Mouse (Mus musculus) embryonic fibroblast, embryonic 13.5 days (primary cell): ENCODE data around the gene Pnkp. TPM values are rescaled to one million over a fixed set of nuclear protein-coding genes. Genes with fewer than 3 reads are reported as not detected.
A peak's percentile ranks its signal among the peaks of the same experiment; 100 is the strongest.

Experiments used
- H3K27ac ChIP-seq: 2 replicates; pipeline ENCODE4 v1.5.1; 2012; ENCODE audit warnings: low read length, control low read depth, inconsistent platforms; ENCODE audit not compliant: insufficient read depth
- H3K4me1 ChIP-seq: 2 replicates; pipeline ENCODE4 v1.6.1; 2011; ENCODE audit warnings: low read length; ENCODE audit not compliant: control insufficient read depth, insufficient read depth
- H3K4me3 ChIP-seq: 2 replicates; pipeline ENCODE4 v1.5.1; 2011; ENCODE audit warnings: mild to moderate bottlenecking, control low read depth, low read length; ENCODE audit not compliant: insufficient read depth
- CTCF ChIP-seq: IDR thresholded peaks from 2 replicates; pipeline ENCODE4 v1.5.1; 2011; ENCODE audit warnings: mild to moderate bottlenecking, control low read depth, low read length, moderate library complexity, borderline replicate concordance; ENCODE audit not compliant: insufficient read depth
- POLR2A ChIP-seq: IDR thresholded peaks from 2 replicates; pipeline ENCODE4 v1.6.1; 2011; ENCODE audit warnings: low read depth, mild to moderate bottlenecking, control low read depth, low read length, moderate library complexity
- polyA plus RNA-seq: library from polyadenylated mRNA; stranded (reverse); fragments of >200 nt; gene quantifications from 2 replicates; pipeline ENCODE4 v1.2.4, GENCODE M21; 2011; ENCODE audit warnings: low read depth; ENCODE audit not compliant: missing spikeins, insufficient read length

The Pnkp gene
- polyA plus RNA-seq, 1 experiment: 24.7 TPM

DNA sequence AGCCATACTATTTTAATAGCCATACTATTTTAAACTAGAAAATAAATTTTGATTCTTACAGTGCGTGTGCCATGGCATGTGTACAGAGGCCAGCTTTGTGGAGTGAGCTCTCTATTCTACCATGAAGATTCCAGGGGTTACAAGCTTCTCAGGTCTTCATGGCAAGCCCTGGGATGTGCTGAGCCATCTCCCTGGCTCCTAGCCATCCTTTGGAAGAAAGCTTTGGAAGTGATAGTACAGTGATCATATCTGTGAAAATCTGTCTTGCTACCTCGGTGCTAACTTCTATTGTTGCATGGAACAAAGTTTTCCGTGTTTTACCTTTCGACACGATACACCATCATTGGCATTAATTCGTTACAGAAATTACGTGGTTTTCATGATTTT is 38.3 kb downstream of the Pnkp start:
- 0 out of 2 replicates have a peak overlapping the region, but pooled peaks have one; percentile 5 for H3K27ac ChIP-seq
- H3K4me1 ChIP-seq: peaks cover 6% of the 10 kb centered on the region; the same call in 1 of the 2 replicates
- H3K4me3 ChIP-seq: no peak overlapping the region
- no peak for TF ChIP-seq POLR2A
- no peak for TF ChIP-seq CTCF

GRCm38 (mm10) chr7:44895593-44896434 is 38.9 kb downstream of the Pnkp start, which contains the start of gene Fuz:
TSS of gene Fuz (plus strand) at chr7:44896079.
- Histone ChIP-seq H3K4me1 (peaks cover 3% of the 10 kb centered on the region; the same call in 1 of the 2 replicates), H3K4me3 (peak within 1 kb of the TSS; percentile 46), H3K27ac (peak within 1 kb of the TSS; percentile 80)
- TF ChIP-seq POLR2A (peak; percentile 44), CTCF (0 out of 2 replicates have a peak, but pooled peaks have one; percentile 7)

- H3K4me3 ChIP-seq: peak overlapping the region; percentile 46
- peaks cover 3% of the 10 kb centered on the region; the same call in 1 of the 2 replicates for H3K4me1 ChIP-seq
- TF ChIP-seq POLR2A (no peak), CTCF (no peak)
- H3K27ac ChIP-seq: peak overlapping the region; percentile 39; the same call in 1 of the 2 replicates
These were observed 39.6 kb downstream of the Pnkp start for GRCm38 (mm10) chr7:44896499-44896898.

GRCm38 (mm10) chr7:44898607-44899006 is 41.7 kb downstream of the Pnkp start:
- Histone ChIP-seq H3K4me3 (no peak overlapping the region), H3K4me1 (peaks cover 3% of the 10 kb centered on the region; the same call in 1 of the 2 replicates), H3K27ac (peak overlapping the region; percentile 14; the same call in 1 of the 2 replicates)
- TF ChIP-seq CTCF (peak; percentile 57; the same call in 1 of the 2 replicates), POLR2A (no peak)

GRCm38 (mm10) chr7:44900632-44901031 is 43.7 kb downstream of the Pnkp start:
- H3K4me3 ChIP-seq: no peak overlapping the region
- TF ChIP-seq CTCF (no peak), POLR2A (0 out of 2 replicates have a peak, but pooled peaks have one; percentile 6)
- H3K27ac ChIP-seq: no peak overlapping the region
- 0 out of 2 replicates have a peak, but pooled peaks cover under 1% of the 10 kb centered on the region for H3K4me1 ChIP-seq

DNA sequence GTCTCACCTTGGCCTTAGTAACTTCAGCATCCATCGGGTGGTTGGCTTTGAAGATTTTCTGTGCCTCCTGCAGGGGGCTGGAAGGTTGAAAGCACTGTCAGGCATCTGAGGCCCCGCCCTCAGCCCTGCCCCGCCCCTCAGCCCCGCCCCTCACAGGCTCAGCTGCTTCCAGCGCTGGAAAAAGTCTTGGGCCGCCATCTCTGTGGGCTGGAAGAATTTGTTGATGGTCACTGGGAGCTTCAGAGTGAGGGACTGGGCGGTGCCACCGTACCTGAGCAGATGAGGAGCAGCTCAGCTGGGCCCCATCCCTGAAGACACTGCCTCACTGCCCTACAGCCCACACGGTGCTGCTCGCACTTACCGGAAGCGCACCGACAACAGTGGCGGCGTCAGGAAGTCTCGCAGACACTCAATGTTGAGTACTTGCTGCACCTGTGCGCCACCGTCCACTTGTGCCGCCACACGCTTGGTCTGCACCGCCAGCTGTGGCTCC is 44.3 kb downstream of the Pnkp start:
- no peak overlapping the region for H3K27ac ChIP-seq
- TF ChIP-seq POLR2A (no peak), CTCF (no peak)
- no peak overlapping the region for H3K4me3 ChIP-seq
- no peaks in the 10 kb centered on the region for H3K4me1 ChIP-seq

DNA sequence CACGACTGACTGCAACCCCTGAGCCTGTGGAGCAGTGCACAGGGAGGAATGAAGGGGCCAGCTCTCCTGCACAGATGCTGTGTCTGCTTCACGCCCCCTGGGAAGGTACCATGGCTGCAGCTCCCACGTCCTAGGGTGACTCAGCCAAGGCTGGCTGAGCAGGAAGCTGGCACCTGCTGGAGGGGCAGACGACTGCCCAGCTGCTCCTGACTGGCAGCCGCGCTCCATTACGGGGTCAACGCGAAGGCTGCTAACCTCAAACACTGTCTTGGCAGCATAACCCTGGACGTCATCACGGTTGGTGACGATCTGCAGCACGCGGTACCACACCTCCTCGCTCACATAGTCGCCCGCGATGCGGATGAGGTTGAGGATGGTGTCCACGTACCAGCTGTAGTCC is 48.5 kb downstream of the Pnkp start:
- no peaks in the 10 kb centered on the region for H3K4me1 ChIP-seq
- no peak for TF ChIP-seq POLR2A
- 0 out of 2 replicates have a peak, but pooled peaks have one; percentile 1 for TF ChIP-seq CTCF
- no peak overlapping the region for H3K27ac ChIP-seq
- H3K4me3 ChIP-seq: no peak overlapping the region

- Histone ChIP-seq H3K27ac (no peak overlapping the region; the same call in 1 of the 2 replicates), H3K4me3 (no peak overlapping the region), H3K4me1 (no peaks in the 10 kb centered on the region)
- TF ChIP-seq CTCF (no peak), POLR2A (no peak)
These were observed 52.0 kb downstream of the Pnkp start for GRCm38 (mm10) chr7:44908706-44909476.

Other genes starting within 250 kb of the Pnkp start
- gene Myh14, start 186.3 kb upstream of the Pnkp start, polyA plus RNA-seq: not detected in 2 replicates
- gene Izumo2, start 148.4 kb upstream of the Pnkp start, polyA plus RNA-seq: not detected in 2 replicates
- 26.3 and 27.4 TPM in 2 replicates for gene Vrk3, start 108.7 kb upstream of the Pnkp start, polyA plus RNA-seq
- gene Zfp473, start 106.1 kb upstream of the Pnkp start, polyA plus RNA-seq: 0.12 and 0.53 TPM in 2 replicates
- gene Nup62, start 41.1 kb upstream of the Pnkp start, polyA plus RNA-seq: 41.1 and 41.2 TPM in 2 replicates
- 2.1 and 2.3 TPM in 2 replicates for gene Il4i1, start 40.8 kb upstream of the Pnkp start, polyA plus RNA-seq
- gene Atf5, start 40.5 kb upstream of the Pnkp start, polyA plus RNA-seq: 342 and 471 TPM in 2 replicates
- gene Akt1s1, start 8.1 kb upstream of the Pnkp start, polyA plus RNA-seq: 80.0 and 84.2 TPM in 2 replicates
- 26.9 and 33.8 TPM in 2 replicates for gene Tbc1d17, start 8.1 kb upstream of the Pnkp start, polyA plus RNA-seq
- gene Ptov1, start 12.6 kb downstream of the Pnkp start, polyA plus RNA-seq: 144 and 160 TPM in 2 replicates
- gene Med25, start 35.6 kb downstream of the Pnkp start, polyA plus RNA-seq: 33.4 and 42.8 TPM in 2 replicates
- gene Fuz, start 38.9 kb downstream of the Pnkp start, polyA plus RNA-seq: 11.1 and 11.5 TPM in 2 replicates
- gene Ap2a1, start 72.4 kb downstream of the Pnkp start, polyA plus RNA-seq: 129 and 132 TPM in 2 replicates
- gene Tsks, start 86.1 kb downstream of the Pnkp start, polyA plus RNA-seq: not detected in 2 replicates
- gene Cpt1c, start 117.7 kb downstream of the Pnkp start, polyA plus RNA-seq: 68.9 and 82.5 TPM in 2 replicates
- gene Prmt1, start 129.4 kb downstream of the Pnkp start, polyA plus RNA-seq: 403 and 439 TPM in 2 replicates
- gene Irf3, start 140.5 kb downstream of the Pnkp start, polyA plus RNA-seq: 62.2 and 75.1 TPM in 2 replicates
- 31.8 and 37.1 TPM in 2 replicates for gene Bcl2l12, start 141.6 kb downstream of the Pnkp start, polyA plus RNA-seq
- 75.4 and 79.8 TPM in 2 replicates for gene Scaf1, start 159.2 kb downstream of the Pnkp start, polyA plus RNA-seq
- 83.0 and 116 TPM in 2 replicates for gene Rras, start 160.8 kb downstream of the Pnkp start, polyA plus RNA-seq
- gene Prr12, start 195.7 kb downstream of the Pnkp start, polyA plus RNA-seq: 15.4 and 16.9 TPM in 2 replicates
- gene Nosip, start 205.3 kb downstream of the Pnkp start, polyA plus RNA-seq: 33.0 and 38.0 TPM in 2 replicates
- 15.1 and 17.5 TPM in 2 replicates for gene Prrg2, start 205.5 kb downstream of the Pnkp start, polyA plus RNA-seq
- 439 and 601 TPM in 2 replicates for gene Rcn3, start 235.1 kb downstream of the Pnkp start, polyA plus RNA-seq
- 41.5 and 64.3 TPM in 2 replicates for gene Fcgrt, start 246.7 kb downstream of the Pnkp start, polyA plus RNA-seq